Mouse (Mus musculus): Measurements from ENCODE around the gene Gpatch2. TPM values are rescaled to one million over a fixed set of nuclear protein-coding genes. Genes with fewer than 3 reads are reported as not detected.
A peak's percentile ranks its signal among the peaks of the same experiment; 100 is the strongest.

The Gpatch2 gene
- 15.4 and 21.9 TPM in 2 replicates for polyA plus RNA-seq (2014; fragmentation: Nextera tagmentation; extraction: Ambion mirVana)

GRCm38 (mm10) chr1:187215181-187216116, at the start of gene Gpatch2, which contains the start of gene Spata17:
Gpatch2 (plus strand) TSS chr1:187215508.
Spata17 (minus strand) TSS chr1:187215465.
- Histone ChIP-seq H3K4me3 (replicated peaks; ENCODE audit: low read depth, low read length) (peak within 1 kb of the TSS; percentile 84), H3K27me3 (ENCODE audit: control insufficient read depth, insufficient read depth, low read length) (no peaks in the 10 kb centered on the region), H3K4me2 (ENCODE audit: low read length) (peak within 1 kb of the TSS; percentile 89), H3K27ac (replicated peaks; ENCODE audit: low read depth, low read length) (peak within 1 kb of the TSS; percentile 78), H3K9me3 (ENCODE audit: control insufficient read depth, low read length) (no peaks in the 10 kb centered on the region), H3K36me3 (ENCODE audit: control insufficient read depth, insufficient read depth, low read length) (no peaks in the 10 kb centered on the region), H3K9ac (replicated peaks; ENCODE audit: low read length) (peak within 1 kb of the TSS; percentile 75), H3K4me1 (ENCODE audit: control insufficient read depth, insufficient read depth, low read length) (peaks cover 7% of the 10 kb centered on the region; the same call in 1 of the 2 replicates)
- peak; percentile 90 for DNase-seq
- WGBS = 1% methylated on average over 58 of the region's 58 CpGs
- peak; percentile 85 for ATAC-seq (ENCODE audit: low FRiP score, low TSS enrichment)

- no peak overlapping the region for H3K27ac ChIP-seq (replicated peaks; ENCODE audit: low read depth, low read length)
- no peak for ATAC-seq (ENCODE audit: low FRiP score, low TSS enrichment)
- H3K36me3 ChIP-seq (ENCODE audit: control insufficient read depth, insufficient read depth, low read length) = no peaks in the 10 kb centered on the region
- no peak overlapping the region for H3K4me3 ChIP-seq (replicated peaks; ENCODE audit: low read depth, low read length)
- no peak overlapping the region for H3K9ac ChIP-seq (replicated peaks; ENCODE audit: low read length)
- no peaks in the 10 kb centered on the region; the same call in 1 of the 2 replicates for H3K9me3 ChIP-seq (ENCODE audit: control insufficient read depth, low read length)
- H3K27me3 ChIP-seq (ENCODE audit: control insufficient read depth, insufficient read depth, low read length) = no peaks in the 10 kb centered on the region
- H3K4me2 ChIP-seq (ENCODE audit: low read length) = no peak overlapping the region
- 62% methylated on average over 7 of the region's 7 CpGs for WGBS
- no peaks in the 10 kb centered on the region for H3K4me1 ChIP-seq (ENCODE audit: control insufficient read depth, insufficient read depth, low read length)
- DNase-seq = no peak
These were observed 45.7 kb upstream of the Gpatch2 start for GRCm38 (mm10) chr1:187169646-187170045.

GRCm38 (mm10) chr1:187170361-187170760, 44.9 kb upstream of the Gpatch2 start:
- no peak overlapping the region for H3K9ac ChIP-seq (replicated peaks; ENCODE audit: low read length)
- no peaks in the 10 kb centered on the region for H3K27me3 ChIP-seq (ENCODE audit: control insufficient read depth, insufficient read depth, low read length)
- no peak overlapping the region for H3K27ac ChIP-seq (replicated peaks; ENCODE audit: low read depth, low read length)
- no peaks in the 10 kb centered on the region for H3K4me1 ChIP-seq (ENCODE audit: control insufficient read depth, insufficient read depth, low read length)
- no peak overlapping the region for H3K4me2 ChIP-seq (ENCODE audit: low read length)
- H3K9me3 ChIP-seq (ENCODE audit: control insufficient read depth, low read length) = no peaks in the 10 kb centered on the region; the same call in 1 of the 2 replicates
- 81% methylated on average over 3 of the region's 3 CpGs for WGBS
- H3K4me3 ChIP-seq (replicated peaks; ENCODE audit: low read depth, low read length) = no peak overlapping the region
- H3K36me3 ChIP-seq (ENCODE audit: control insufficient read depth, insufficient read depth, low read length) = no peaks in the 10 kb centered on the region
- ATAC-seq (ENCODE audit: low FRiP score, low TSS enrichment) (no peak), DNase-seq (no peak)

GRCm38 (mm10) chr1:187175991-187176390, 39.3 kb upstream of the Gpatch2 start:
- Histone ChIP-seq H3K27me3 (ENCODE audit: control insufficient read depth, insufficient read depth, low read length) (no peaks in the 10 kb centered on the region), H3K4me3 (replicated peaks; ENCODE audit: low read depth, low read length) (no peak overlapping the region), H3K36me3 (ENCODE audit: control insufficient read depth, insufficient read depth, low read length) (no peaks in the 10 kb centered on the region), H3K4me1 (ENCODE audit: control insufficient read depth, insufficient read depth, low read length) (no peaks in the 10 kb centered on the region), H3K27ac (replicated peaks; ENCODE audit: low read depth, low read length) (no peak overlapping the region), H3K9me3 (ENCODE audit: control insufficient read depth, low read length) (no peaks in the 10 kb centered on the region), H3K4me2 (ENCODE audit: low read length) (no peak overlapping the region), H3K9ac (replicated peaks; ENCODE audit: low read length) (no peak overlapping the region)
- no peak for ATAC-seq (ENCODE audit: low FRiP score, low TSS enrichment)
- 96% methylated on average over 1 of the region's 1 CpGs for WGBS
- no peak for DNase-seq

- Histone ChIP-seq H3K9me3 (ENCODE audit: control insufficient read depth, low read length) (no peaks in the 10 kb centered on the region), H3K27ac (replicated peaks; ENCODE audit: low read depth, low read length) (no peak overlapping the region), H3K4me3 (replicated peaks; ENCODE audit: low read depth, low read length) (no peak overlapping the region), H3K36me3 (ENCODE audit: control insufficient read depth, insufficient read depth, low read length) (no peaks in the 10 kb centered on the region), H3K27me3 (ENCODE audit: control insufficient read depth, insufficient read depth, low read length) (no peaks in the 10 kb centered on the region), H3K9ac (replicated peaks; ENCODE audit: low read length) (no peak overlapping the region), H3K4me1 (ENCODE audit: control insufficient read depth, insufficient read depth, low read length) (no peaks in the 10 kb centered on the region), H3K4me2 (ENCODE audit: low read length) (no peak overlapping the region)
- WGBS = 55% methylated on average over 1 of the region's 1 CpGs
- DNase-seq (no peak), ATAC-seq (ENCODE audit: low FRiP score, low TSS enrichment) (no peak)
These were observed 36.8 kb upstream of the Gpatch2 start for GRCm38 (mm10) chr1:187178546-187178945.

- DNase-seq (no peak), ATAC-seq (ENCODE audit: low FRiP score, low TSS enrichment) (no peak)
- Histone ChIP-seq H3K4me3 (replicated peaks; ENCODE audit: low read depth, low read length) (no peak overlapping the region), H3K9me3 (ENCODE audit: control insufficient read depth, low read length) (no peaks in the 10 kb centered on the region), H3K4me1 (ENCODE audit: control insufficient read depth, insufficient read depth, low read length) (no peaks in the 10 kb centered on the region), H3K9ac (replicated peaks; ENCODE audit: low read length) (no peak overlapping the region), H3K36me3 (ENCODE audit: control insufficient read depth, insufficient read depth, low read length) (no peaks in the 10 kb centered on the region), H3K4me2 (ENCODE audit: low read length) (no peak overlapping the region), H3K27me3 (ENCODE audit: control insufficient read depth, insufficient read depth, low read length) (no peaks in the 10 kb centered on the region), H3K27ac (replicated peaks; ENCODE audit: low read depth, low read length) (no peak overlapping the region)
- 91% methylated on average over 6 of the region's 6 CpGs for WGBS
These were observed 9.8 kb upstream of the Gpatch2 start for GRCm38 (mm10) chr1:187205506-187205905.

GRCm38 (mm10) chr1:187209496-187209895, 5.8 kb upstream of the Gpatch2 start:
- WGBS = 59% methylated on average over 4 of the region's 4 CpGs
- no peak overlapping the region for H3K4me3 ChIP-seq (replicated peaks; ENCODE audit: low read depth, low read length)

GRCm38 (mm10) chr1:187210736-187211135, 4.6 kb upstream of the Gpatch2 start:
- no peak overlapping the region for H3K27ac ChIP-seq (replicated peaks; ENCODE audit: low read depth, low read length)
- no peak overlapping the region for H3K9ac ChIP-seq (replicated peaks; ENCODE audit: low read length)
- H3K4me1 ChIP-seq (ENCODE audit: control insufficient read depth, insufficient read depth, low read length) = 0 out of 2 replicates have a peak, but pooled peaks cover 2% of the 10 kb centered on the region
- no peaks in the 10 kb centered on the region for H3K9me3 ChIP-seq (ENCODE audit: control insufficient read depth, low read length)
- WGBS = 90% methylated on average over 4 of the region's 4 CpGs
- H3K4me2 ChIP-seq (ENCODE audit: low read length) = no peak overlapping the region
- no peak for ATAC-seq (ENCODE audit: low FRiP score, low TSS enrichment)
- no peaks in the 10 kb centered on the region for H3K27me3 ChIP-seq (ENCODE audit: control insufficient read depth, insufficient read depth, low read length)
- no peaks in the 10 kb centered on the region for H3K36me3 ChIP-seq (ENCODE audit: control insufficient read depth, insufficient read depth, low read length)
- no peak for DNase-seq
- no peak overlapping the region for H3K4me3 ChIP-seq (replicated peaks; ENCODE audit: low read depth, low read length)

More at GRCm38 (mm10) chr1:187209496-187209895, 5.8 kb upstream of the Gpatch2 start:
- Histone ChIP-seq H3K9me3 (ENCODE audit: control insufficient read depth, low read length) (no peaks in the 10 kb centered on the region), H3K27me3 (ENCODE audit: control insufficient read depth, insufficient read depth, low read length) (no peaks in the 10 kb centered on the region), H3K36me3 (ENCODE audit: control insufficient read depth, insufficient read depth, low read length) (no peaks in the 10 kb centered on the region), H3K27ac (replicated peaks; ENCODE audit: low read depth, low read length) (no peak overlapping the region), H3K4me2 (ENCODE audit: low read length) (no peak overlapping the region), H3K9ac (replicated peaks; ENCODE audit: low read length) (no peak overlapping the region), H3K4me1 (ENCODE audit: control insufficient read depth, insufficient read depth, low read length) (no peaks in the 10 kb centered on the region)
- ATAC-seq (ENCODE audit: low FRiP score, low TSS enrichment) = no peak
- DNase-seq = no peak
